Mouse (Mus musculus): ENCODE data around the gene Maats1. TPM values are rescaled to one million over a fixed set of nuclear protein-coding genes. Genes with fewer than 3 reads are reported as not detected.
A peak's percentile ranks its signal among the peaks of the same experiment; 100 is the strongest.

Maats1 gene
- 0.05 and 0.16 TPM in 2 replicates for polyA plus RNA-seq (2012; rRNA removed)

DNA sequence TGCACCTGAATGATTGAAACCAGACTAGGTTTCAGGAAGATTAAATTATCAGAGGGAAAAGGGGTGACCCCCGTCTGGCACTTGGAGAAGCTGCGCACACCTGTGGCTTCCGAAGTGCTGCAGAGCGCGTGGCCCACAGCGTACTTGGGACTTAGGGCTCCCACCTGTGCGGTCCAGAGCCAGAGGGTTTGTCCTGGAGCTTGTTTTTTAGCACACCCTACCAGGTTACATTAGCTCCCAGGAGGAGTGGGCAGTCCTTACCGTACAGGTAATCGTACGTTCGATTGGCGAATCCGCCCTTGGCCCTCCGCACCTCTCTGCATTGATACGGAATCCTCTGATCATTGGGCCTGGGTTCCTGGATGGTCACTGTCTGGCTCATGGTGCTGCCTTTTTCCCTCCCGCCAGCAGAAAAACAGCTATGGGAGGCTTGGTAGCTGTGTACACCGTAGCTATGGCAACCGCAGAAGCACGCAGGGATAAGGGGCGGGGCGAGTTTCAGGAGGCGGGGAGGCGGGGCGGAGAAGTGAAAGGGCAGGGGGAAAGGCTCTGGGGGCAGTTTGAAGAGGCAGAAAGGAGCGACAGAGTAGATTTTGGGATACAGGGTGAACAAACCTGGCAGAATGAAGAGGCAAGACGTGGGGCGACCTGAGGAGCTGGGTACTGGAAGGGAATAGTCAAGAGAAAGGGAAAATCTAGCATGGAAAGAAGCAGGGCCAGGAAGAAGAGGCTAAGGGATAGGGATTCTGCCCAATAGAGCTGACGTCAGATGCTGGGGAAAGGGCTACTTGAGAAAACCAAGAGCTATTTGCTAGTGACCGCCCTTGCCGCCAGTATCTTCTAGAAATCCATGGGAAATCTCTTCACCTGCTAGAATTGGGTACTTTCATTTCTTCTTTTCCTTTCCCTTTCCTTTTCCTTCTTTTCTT, at the start of gene Maats1:
TSS of gene Maats1 (minus strand) at position 748 of the 929 bp plus-strand sequence.
- TF ChIP-seq CTCF (IDR thresholded peaks at IDR 0.05; ENCODE audit: extremely low read depth, insufficient read length, insufficient replicate concordance, low read depth, low read length) (no peak), POLR2A (IDR thresholded peaks at IDR 0.05; ENCODE audit: low read depth, low read length) (no peak)
- no peaks in the 10 kb centered on the region for H3K36me3 ChIP-seq (ENCODE audit: control insufficient read depth, insufficient read depth, low read length)
- 0 out of 2 replicates have a peak within 1 kb of the TSS, but pooled peaks have one; percentile 44 for H3K27ac ChIP-seq (ENCODE audit: insufficient read depth, low read depth, low read length)
- H3K4me3 ChIP-seq (ENCODE audit: low read depth, low read length), result peak within 1 kb of the TSS; percentile 48
- H3K4me1 ChIP-seq (ENCODE audit: control insufficient read depth, insufficient read depth, insufficient read length, low read length), result peaks cover 7% of the 10 kb centered on the region; the same call in 1 of the 2 replicates
- H3K27me3 ChIP-seq (ENCODE audit: control insufficient read depth, insufficient read depth, low read length), result no peaks in the 10 kb centered on the region
- WGBS, result 11% methylated on average over 30 of the region's 30 CpGs

DNA sequence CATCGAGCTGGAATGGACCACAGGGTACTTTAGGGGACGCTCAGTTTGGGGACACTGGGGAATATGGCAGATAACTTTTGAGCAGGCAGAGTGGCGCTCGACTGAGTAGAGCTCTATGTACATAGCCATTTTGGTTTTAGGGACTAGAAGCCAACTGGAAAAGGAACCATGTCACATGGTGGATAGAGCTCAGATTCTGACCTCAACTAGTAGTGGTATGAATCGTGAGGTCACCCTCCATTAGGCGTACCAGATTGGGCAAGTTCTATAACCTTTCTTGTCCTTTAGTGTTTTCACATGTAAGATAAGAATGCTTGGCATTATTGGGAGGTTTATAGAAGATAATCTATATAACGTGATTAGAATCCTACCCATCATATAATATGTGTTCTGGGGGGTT, 48.4 kb upstream of the Maats1 start:
- Histone ChIP-seq H3K27ac (ENCODE audit: insufficient read depth, low read depth, low read length) (no peak overlapping the region), H3K36me3 (ENCODE audit: control insufficient read depth, insufficient read depth, low read length) (no peaks in the 10 kb centered on the region), H3K4me3 (ENCODE audit: low read depth, low read length) (no peak overlapping the region), H3K4me1 (ENCODE audit: control insufficient read depth, insufficient read depth, insufficient read length, low read length) (no peaks in the 10 kb centered on the region), H3K27me3 (ENCODE audit: control insufficient read depth, insufficient read depth, low read length) (no peaks in the 10 kb centered on the region)
- TF ChIP-seq POLR2A (IDR thresholded peaks at IDR 0.05; ENCODE audit: low read depth, low read length), result no peak
- no peak for TF ChIP-seq CTCF (IDR thresholded peaks at IDR 0.05; ENCODE audit: extremely low read depth, insufficient read length, insufficient replicate concordance, low read depth, low read length)
- WGBS, result 77% methylated on average over 7 of the region's 7 CpGs

DNA sequence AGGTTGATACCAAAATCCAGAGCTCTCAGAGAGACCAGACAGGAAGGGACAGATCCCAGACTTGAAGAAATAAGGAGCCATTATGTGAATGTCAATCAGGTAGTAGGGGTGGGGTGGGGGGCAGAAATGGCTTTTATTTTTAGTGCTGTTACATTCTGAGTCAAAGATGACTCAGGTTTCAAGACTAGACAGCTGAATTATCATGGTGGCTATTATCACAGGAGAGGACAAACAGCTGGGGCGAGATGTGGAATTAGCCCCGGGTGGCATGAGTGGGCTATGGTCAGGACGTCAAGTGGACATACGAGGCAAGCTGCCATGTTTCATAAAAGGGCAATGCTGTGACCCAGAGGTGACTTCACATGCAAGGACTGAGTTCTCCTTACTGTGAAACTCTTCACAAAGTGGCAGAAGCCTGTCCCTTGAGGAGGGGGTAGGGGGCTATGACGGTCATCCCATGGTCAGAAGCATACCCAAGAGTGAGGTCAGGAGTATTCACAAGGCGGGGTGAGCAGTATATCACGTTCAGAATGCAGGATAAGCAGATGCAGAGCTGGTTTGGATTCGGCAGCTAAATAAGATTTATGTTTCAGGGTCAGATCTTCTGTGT, 47.4 kb upstream of the Maats1 start:
- H3K4me1 ChIP-seq (ENCODE audit: control insufficient read depth, insufficient read depth, insufficient read length, low read length), result no peaks in the 10 kb centered on the region
- H3K27me3 ChIP-seq (ENCODE audit: control insufficient read depth, insufficient read depth, low read length), result no peaks in the 10 kb centered on the region
- WGBS, result 81% methylated on average over 8 of the region's 8 CpGs
- no peaks in the 10 kb centered on the region for H3K36me3 ChIP-seq (ENCODE audit: control insufficient read depth, insufficient read depth, low read length)
- no peak overlapping the region for H3K27ac ChIP-seq (ENCODE audit: insufficient read depth, low read depth, low read length)
- H3K4me3 ChIP-seq (ENCODE audit: low read depth, low read length), result no peak overlapping the region
- TF ChIP-seq CTCF (IDR thresholded peaks at IDR 0.05; ENCODE audit: extremely low read depth, insufficient read length, insufficient replicate concordance, low read depth, low read length) (no peak), POLR2A (IDR thresholded peaks at IDR 0.05; ENCODE audit: low read depth, low read length) (no peak)

DNA sequence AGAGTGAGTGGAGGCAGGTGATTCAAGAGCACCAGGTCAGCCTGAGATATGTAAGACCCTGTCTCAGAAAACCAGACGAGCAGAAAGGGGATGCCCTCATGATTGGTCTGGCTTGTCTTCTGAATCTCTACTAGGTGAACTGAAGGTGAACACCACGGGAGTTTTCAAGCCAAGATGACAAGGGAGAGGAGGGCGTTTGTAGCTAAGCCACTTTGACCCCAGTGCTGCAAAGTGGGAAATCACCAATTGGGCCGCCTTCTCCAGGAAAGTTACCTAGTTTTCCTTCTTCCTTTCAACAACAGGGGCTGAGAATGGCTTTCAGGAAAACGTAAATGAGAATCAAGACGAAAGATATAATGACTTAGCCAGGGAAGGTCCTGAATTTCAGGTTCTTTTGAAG, 46.8 kb upstream of the Maats1 start:
- no peak overlapping the region for H3K27ac ChIP-seq (ENCODE audit: insufficient read depth, low read depth, low read length)
- H3K4me3 ChIP-seq (ENCODE audit: low read depth, low read length), result no peak overlapping the region
- no peaks in the 10 kb centered on the region for H3K27me3 ChIP-seq (ENCODE audit: control insufficient read depth, insufficient read depth, low read length)
- no peaks in the 10 kb centered on the region for H3K36me3 ChIP-seq (ENCODE audit: control insufficient read depth, insufficient read depth, low read length)
- TF ChIP-seq CTCF (IDR thresholded peaks at IDR 0.05; ENCODE audit: extremely low read depth, insufficient read length, insufficient replicate concordance, low read depth, low read length) (no peak), POLR2A (IDR thresholded peaks at IDR 0.05; ENCODE audit: low read depth, low read length) (no peak)
- WGBS, result 79% methylated on average over 6 of the region's 6 CpGs
- no peaks in the 10 kb centered on the region for H3K4me1 ChIP-seq (ENCODE audit: control insufficient read depth, insufficient read depth, insufficient read length, low read length)

DNA sequence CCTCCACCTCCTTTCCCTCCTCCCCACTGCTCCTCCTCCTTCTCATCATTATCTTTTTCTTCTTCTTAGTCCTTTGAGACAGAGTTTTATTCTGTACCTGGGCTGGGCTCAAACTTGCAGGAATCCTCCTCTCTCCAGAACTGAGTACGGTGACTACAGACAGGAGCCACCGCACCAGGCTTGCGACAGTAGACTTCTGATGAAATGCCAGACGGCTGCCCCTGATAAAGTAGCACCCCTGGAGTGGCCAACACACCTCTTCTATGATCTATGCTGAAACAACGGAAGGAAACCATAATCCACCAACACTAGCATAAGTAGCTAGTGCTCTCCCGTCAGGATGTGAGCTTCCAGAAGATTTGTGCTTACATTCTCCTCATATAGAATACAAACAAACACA, 45.4 kb upstream of the Maats1 start:
- 88% methylated on average over 6 of the region's 6 CpGs for WGBS
- H3K27ac ChIP-seq (ENCODE audit: insufficient read depth, low read depth, low read length), result no peak overlapping the region
- TF ChIP-seq POLR2A (IDR thresholded peaks at IDR 0.05; ENCODE audit: low read depth, low read length), result no peak
- TF ChIP-seq CTCF (IDR thresholded peaks at IDR 0.05; ENCODE audit: extremely low read depth, insufficient read length, insufficient replicate concordance, low read depth, low read length), result no peak
- H3K4me3 ChIP-seq (ENCODE audit: low read depth, low read length), result no peak overlapping the region
- H3K4me1 ChIP-seq (ENCODE audit: control insufficient read depth, insufficient read depth, insufficient read length, low read length), result no peaks in the 10 kb centered on the region
- H3K27me3 ChIP-seq (ENCODE audit: control insufficient read depth, insufficient read depth, low read length), result no peaks in the 10 kb centered on the region
- H3K36me3 ChIP-seq (ENCODE audit: control insufficient read depth, insufficient read depth, low read length), result no peaks in the 10 kb centered on the region

DNA sequence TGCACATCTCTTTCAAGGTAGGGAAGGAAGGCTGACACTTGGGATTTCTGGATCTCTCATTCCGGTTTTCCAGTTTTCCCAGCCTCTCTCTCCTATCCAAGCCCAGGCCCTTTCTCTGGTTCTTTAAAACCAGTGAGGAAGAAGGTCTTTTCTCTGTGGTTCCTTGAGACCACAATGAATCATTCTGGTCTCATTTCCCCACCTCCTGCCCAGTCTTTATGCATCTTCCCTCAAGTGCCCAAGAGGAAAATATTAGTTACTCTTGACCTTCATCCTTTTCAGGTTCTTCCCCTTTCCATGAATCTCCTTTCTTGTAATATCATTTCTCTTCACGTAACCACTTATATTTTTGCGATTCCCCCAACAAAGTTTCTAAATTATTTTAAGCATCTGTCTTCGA, 43.8 kb upstream of the Maats1 start:
- 89% methylated on average over 4 of the region's 4 CpGs for WGBS
- Histone ChIP-seq H3K4me3 (ENCODE audit: low read depth, low read length) (no peak overlapping the region), H3K27me3 (ENCODE audit: control insufficient read depth, insufficient read depth, low read length) (no peaks in the 10 kb centered on the region), H3K36me3 (ENCODE audit: control insufficient read depth, insufficient read depth, low read length) (no peaks in the 10 kb centered on the region), H3K4me1 (ENCODE audit: control insufficient read depth, insufficient read depth, insufficient read length, low read length) (no peaks in the 10 kb centered on the region), H3K27ac (ENCODE audit: insufficient read depth, low read depth, low read length) (no peak overlapping the region)
- no peak for TF ChIP-seq POLR2A (IDR thresholded peaks at IDR 0.05; ENCODE audit: low read depth, low read length)
- no peak for TF ChIP-seq CTCF (IDR thresholded peaks at IDR 0.05; ENCODE audit: extremely low read depth, insufficient read length, insufficient replicate concordance, low read depth, low read length)

DNA sequence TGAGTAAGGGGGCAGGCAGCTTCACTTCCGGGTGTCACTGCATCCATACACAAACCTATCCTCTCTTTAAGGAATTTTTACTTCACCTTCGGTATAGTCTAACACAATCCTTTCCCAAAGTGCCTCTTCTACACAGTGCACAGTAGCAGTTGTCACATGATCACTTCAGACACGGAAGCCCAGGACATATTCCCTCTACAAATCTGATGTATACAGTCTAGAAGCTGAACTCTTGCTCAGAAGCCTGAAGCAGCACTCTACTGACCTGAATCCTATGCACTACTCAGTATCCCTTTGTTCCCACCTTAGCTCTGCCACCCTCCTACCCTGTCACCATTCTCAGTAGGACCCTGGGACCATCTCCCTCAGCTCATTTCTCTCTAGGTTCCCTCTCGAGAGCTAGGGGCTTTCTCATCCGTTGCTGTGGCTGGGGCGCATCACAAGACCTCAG, 43.3 kb upstream of the Maats1 start:
- Histone ChIP-seq H3K4me1 (ENCODE audit: control insufficient read depth, insufficient read depth, insufficient read length, low read length) (no peaks in the 10 kb centered on the region), H3K27ac (ENCODE audit: insufficient read depth, low read depth, low read length) (no peak overlapping the region), H3K27me3 (ENCODE audit: control insufficient read depth, insufficient read depth, low read length) (no peaks in the 10 kb centered on the region), H3K4me3 (ENCODE audit: low read depth, low read length) (no peak overlapping the region), H3K36me3 (ENCODE audit: control insufficient read depth, insufficient read depth, low read length) (no peaks in the 10 kb centered on the region)
- no peak for TF ChIP-seq CTCF (IDR thresholded peaks at IDR 0.05; ENCODE audit: extremely low read depth, insufficient read length, insufficient replicate concordance, low read depth, low read length)
- no peak for TF ChIP-seq POLR2A (IDR thresholded peaks at IDR 0.05; ENCODE audit: low read depth, low read length)
- 87% methylated on average over 6 of the region's 6 CpGs for WGBS
